Mouse (Mus musculus) ES-Bruce4 (cell line): ENCODE results near the gene Dysf. TPM values are rescaled to one million over a fixed set of nuclear protein-coding genes. Genes with fewer than 3 reads are reported as not detected.
A peak's percentile ranks its signal among the peaks of the same experiment; 100 is the strongest.

Experiments
- H3K27ac ChIP-seq: 2 replicates; pipeline ENCODE4 v1.5.1; 2012; ENCODE audit warnings: low read length, inconsistent platforms; ENCODE audit not compliant: insufficient read depth
- H3K27me3 ChIP-seq: 2 replicates; pipeline ENCODE4 v1.6.1; 2012; ENCODE audit warnings: mild to moderate bottlenecking, low read length, inconsistent platforms; ENCODE audit not compliant: control insufficient read depth, poor library complexity, insufficient read depth, severe bottlenecking
- H3K36me3 ChIP-seq: 2 replicates; pipeline ENCODE4 v1.6.1; 2012; ENCODE audit warnings: inconsistent platforms, mild to moderate bottlenecking, low read length, moderate library complexity; ENCODE audit not compliant: control insufficient read depth, poor library complexity, insufficient read depth, severe bottlenecking
- H3K4me1 ChIP-seq: one replicate; pipeline ENCODE4 v1.8.1; 2011; ENCODE audit warnings: low read length; ENCODE audit not compliant: control insufficient read depth, insufficient read depth
- H3K4me3 ChIP-seq: 2 replicates; pipeline ENCODE4 v1.5.1; 2011; ENCODE audit warnings: low read depth, mild to moderate bottlenecking, low read length
- H3K9ac ChIP-seq: 2 replicates; pipeline ENCODE4 v1.6.1; 2012; ENCODE audit warnings: low read depth, mild to moderate bottlenecking, inconsistent platforms; ENCODE audit not compliant: poor library complexity, severe bottlenecking
- H3K9me3 ChIP-seq: replicated peaks from 2 replicates; pipeline ENCODE4 v1.6.1; 2012; ENCODE audit warnings: mild to moderate bottlenecking, low read length, inconsistent platforms; ENCODE audit not compliant: control insufficient read depth, poor library complexity, insufficient read depth, severe bottlenecking
- CTCF ChIP-seq: IDR thresholded peaks from one replicate; pipeline ENCODE4 v1.8.1; 2011; ENCODE audit warnings: low read depth, low read length
- EP300 ChIP-seq: IDR thresholded peaks from 2 replicates; pipeline ENCODE4 v1.6.1; 2011; ENCODE audit warnings: low read depth, low read length; ENCODE audit not compliant: insufficient read depth
- POLR2A ChIP-seq: IDR thresholded peaks from one replicate; pipeline ENCODE4 v1.8.1; 2011; ENCODE audit warnings: low read length; ENCODE audit not compliant: insufficient read depth
- polyA plus RNA-seq: library from polyadenylated mRNA; stranded (reverse); fragments of >200 nt; gene quantifications from 2 replicates; pipeline ENCODE4 v1.2.4, GENCODE M21; 2011; ENCODE audit warnings: low read depth; ENCODE audit not compliant: missing spikeins, insufficient read depth, insufficient read length

The Dysf gene
- polyA plus RNA-seq, 1 experiment, result 18.5 TPM

DNA sequence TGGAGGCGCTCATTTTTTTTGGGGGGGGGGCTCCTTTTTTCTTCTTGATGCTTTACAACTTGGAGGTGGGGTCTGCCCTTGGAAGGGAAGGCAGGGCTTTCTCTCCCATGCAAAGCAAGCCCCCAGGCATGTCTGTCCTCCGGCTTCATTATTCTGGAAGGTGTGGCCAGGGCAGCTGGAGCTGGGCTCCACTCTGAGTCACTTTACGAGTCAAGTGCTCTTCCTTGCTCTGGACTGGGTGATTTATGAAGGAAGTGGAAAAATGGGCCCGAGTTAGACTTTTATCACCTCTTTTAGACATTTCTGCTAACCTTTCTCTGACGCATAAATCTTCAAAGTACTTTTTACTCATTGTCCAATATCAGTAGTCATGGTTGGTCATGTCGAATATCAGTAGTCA lies 61.9 kb downstream of the Dysf start:
- TF ChIP-seq POLR2A, result no peak
- TF ChIP-seq EP300, result no peak
- no peak for TF ChIP-seq CTCF
- no peaks in the 10 kb centered on the region for H3K9me3 ChIP-seq

DNA sequence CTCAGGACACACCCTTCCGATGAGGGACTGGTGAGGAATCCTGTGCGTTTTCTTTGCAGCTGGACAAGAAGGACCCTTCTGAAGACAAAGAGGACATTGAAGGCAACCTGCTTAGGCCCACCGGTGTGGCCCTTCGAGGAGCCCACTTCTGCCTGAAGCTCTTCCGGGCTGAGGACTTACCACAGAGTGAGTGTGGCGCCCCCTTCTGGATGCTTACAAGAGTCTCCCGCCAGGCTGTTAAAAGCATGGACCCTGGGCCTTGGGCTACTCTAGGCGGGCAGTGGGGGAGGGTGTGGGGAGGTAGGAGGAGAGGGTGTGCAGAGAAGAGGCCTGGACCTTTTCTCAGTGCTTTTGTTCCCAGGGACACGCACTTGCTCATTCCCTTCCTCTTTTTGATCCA lies 64.2 kb downstream of the Dysf start:
- H3K27ac ChIP-seq, result no peak overlapping the region
- no peaks in the 10 kb centered on the region for H3K27me3 ChIP-seq
- H3K9ac ChIP-seq, result no peak overlapping the region
- no peaks in the 10 kb centered on the region for H3K36me3 ChIP-seq
- H3K4me1 ChIP-seq, result no peaks in the 10 kb centered on the region
- no peak overlapping the region for H3K4me3 ChIP-seq
- TF ChIP-seq EP300 (no peak), POLR2A (no peak), CTCF (peak; percentile 77)
- no peaks in the 10 kb centered on the region for H3K9me3 ChIP-seq

More for the DNA sequence above, 61.9 kb downstream of the Dysf start:
- H3K27me3 ChIP-seq, result no peaks in the 10 kb centered on the region
- no peak overlapping the region for H3K9ac ChIP-seq
- no peaks in the 10 kb centered on the region for H3K4me1 ChIP-seq
- no peak overlapping the region for H3K27ac ChIP-seq
- H3K4me3 ChIP-seq, result no peak overlapping the region
- no peaks in the 10 kb centered on the region for H3K36me3 ChIP-seq

DNA sequence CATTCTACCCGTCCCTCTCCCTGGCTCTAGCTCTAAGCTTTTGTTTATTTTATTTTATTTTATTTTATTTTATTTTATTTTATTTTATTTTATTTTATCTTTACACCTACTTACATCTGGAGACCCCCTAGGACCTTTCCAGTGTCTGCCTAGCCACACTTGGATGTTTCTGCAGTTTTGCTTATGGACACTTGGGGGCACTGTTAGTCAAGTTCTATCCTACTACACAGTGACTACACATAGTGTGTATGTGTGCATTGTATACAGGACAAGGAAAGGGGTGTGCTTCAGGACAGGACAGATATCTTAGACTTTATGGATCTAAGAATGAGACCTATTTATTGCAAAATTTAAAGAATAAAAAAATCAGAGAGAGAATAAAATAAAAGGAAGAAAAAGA lies 69.8 kb downstream of the Dysf start:
- no peaks in the 10 kb centered on the region for H3K9me3 ChIP-seq
- H3K4me3 ChIP-seq, result no peak overlapping the region
- H3K27me3 ChIP-seq, result no peaks in the 10 kb centered on the region
- no peak for TF ChIP-seq POLR2A
- TF ChIP-seq CTCF, result peak; percentile 7
- no peak for TF ChIP-seq EP300
- no peaks in the 10 kb centered on the region for H3K36me3 ChIP-seq
- no peak overlapping the region for H3K9ac ChIP-seq
- no peaks in the 10 kb centered on the region for H3K4me1 ChIP-seq
- H3K27ac ChIP-seq, result no peak overlapping the region

DNA sequence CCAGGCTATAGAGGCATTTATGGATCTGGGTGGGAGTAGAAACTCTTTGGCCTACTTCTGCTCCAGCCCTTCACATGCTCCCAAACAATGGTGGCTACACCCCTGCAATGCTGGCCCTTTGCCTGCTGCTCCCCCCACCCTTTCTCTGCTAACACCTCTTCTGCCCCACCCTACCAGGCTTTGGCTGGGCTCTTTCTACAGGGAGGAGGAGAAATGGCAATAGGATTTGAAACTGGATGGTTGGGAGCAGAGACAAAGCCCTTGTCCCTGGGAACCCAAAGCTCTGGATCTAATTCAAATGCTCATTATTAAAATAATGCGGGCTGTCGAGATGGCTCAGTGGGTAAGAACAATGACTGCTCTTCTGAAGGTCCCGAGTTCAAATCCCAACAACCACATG lies 72.2 kb downstream of the Dysf start:
- H3K27ac ChIP-seq, result no peak overlapping the region
- TF ChIP-seq CTCF (no peak), POLR2A (no peak), EP300 (no peak)
- H3K4me3 ChIP-seq, result no peak overlapping the region
- H3K4me1 ChIP-seq, result no peaks in the 10 kb centered on the region
- H3K9me3 ChIP-seq, result no peaks in the 10 kb centered on the region
- no peaks in the 10 kb centered on the region for H3K36me3 ChIP-seq
- no peak overlapping the region for H3K9ac ChIP-seq
- H3K27me3 ChIP-seq, result no peaks in the 10 kb centered on the region

DNA sequence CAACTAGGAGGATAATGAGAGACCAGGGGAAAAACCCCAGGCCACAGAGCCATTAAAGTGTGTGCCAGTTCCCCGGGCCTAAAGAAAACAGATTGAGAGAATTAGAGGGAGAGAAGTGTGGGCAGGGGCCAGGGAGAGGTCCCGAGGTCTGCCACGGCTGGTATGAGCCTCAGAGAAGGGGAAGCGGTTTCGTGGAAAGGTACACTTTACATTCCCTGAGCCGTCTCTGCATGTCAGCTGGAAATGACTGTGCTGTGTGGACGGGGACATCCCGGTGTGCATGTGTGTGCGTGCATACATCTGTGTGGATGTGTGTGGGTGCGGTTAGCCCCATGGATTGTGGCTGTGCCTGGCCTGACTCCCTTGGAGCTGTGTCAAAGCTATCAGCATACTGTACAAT lies 76.4 kb downstream of the Dysf start:
- H3K9me3 ChIP-seq, result no peaks in the 10 kb centered on the region
- TF ChIP-seq EP300 (no peak), POLR2A (no peak), CTCF (no peak)

DNA sequence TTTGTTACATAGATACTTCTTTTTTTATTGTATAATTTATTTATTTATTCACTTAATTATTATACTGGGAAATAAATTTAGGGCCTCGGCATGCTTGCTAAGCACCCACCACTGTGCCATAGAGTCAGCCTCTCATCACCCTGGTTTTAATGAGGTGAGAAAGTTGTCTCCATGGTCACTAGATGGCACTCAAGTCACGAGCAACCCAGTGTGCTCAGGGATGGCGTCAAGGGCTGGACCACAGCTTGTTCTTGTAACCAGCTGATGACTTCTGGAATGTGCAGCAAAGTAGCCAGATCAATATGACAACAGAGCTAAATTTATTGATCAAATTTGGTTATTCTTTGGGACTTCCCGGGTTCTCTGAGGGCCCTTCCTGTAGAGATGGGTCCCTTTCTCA lies 85.1 kb downstream of the Dysf start:
- Histone ChIP-seq H3K9ac (no peak overlapping the region), H3K27ac (no peak overlapping the region), H3K4me3 (no peak overlapping the region), H3K9me3 (no peaks in the 10 kb centered on the region), H3K36me3 (no peaks in the 10 kb centered on the region), H3K4me1 (no peaks in the 10 kb centered on the region), H3K27me3 (no peaks in the 10 kb centered on the region)
- TF ChIP-seq POLR2A (no peak), CTCF (peak; percentile 84), EP300 (no peak)

More for the DNA sequence above, 76.4 kb downstream of the Dysf start:
- Histone ChIP-seq H3K4me1 (peaks cover 2% of the 10 kb centered on the region), H3K27me3 (no peaks in the 10 kb centered on the region), H3K27ac (no peak overlapping the region), H3K4me3 (no peak overlapping the region), H3K9ac (no peak overlapping the region), H3K36me3 (no peaks in the 10 kb centered on the region)
